Mouse (Mus musculus) testis, adult 2 months (tissue): ENCODE results near the gene Gcsh. TPM values are rescaled to one million over a fixed set of nuclear protein-coding genes. Genes with fewer than 3 reads are reported as not detected.

Experiments used
- H3K27ac ChIP-seq: fragments of 200-500 bp; 2 replicates; pipeline ENCODE4 v1.5.1; 2012; ENCODE audit warnings: low read depth, low read length; ENCODE audit not compliant: control insufficient read depth, insufficient read depth
- H3K27me3 ChIP-seq: fragments of 200-500 bp; 2 replicates; pipeline ENCODE4 v1.6.1; 2012; ENCODE audit warnings: mild to moderate bottlenecking, low read length, moderate library complexity; ENCODE audit not compliant: control insufficient read depth, insufficient read depth
- H3K36me3 ChIP-seq: fragments of 200-500 bp; 2 replicates; pipeline ENCODE4 v1.6.1; 2012; ENCODE audit warnings: mild to moderate bottlenecking, low read length; ENCODE audit not compliant: control insufficient read depth, insufficient read depth
- H3K4me1 ChIP-seq: fragments of 200-500 bp; 2 replicates; pipeline ENCODE4 v1.6.1; 2012; ENCODE audit warnings: low read length; ENCODE audit not compliant: control insufficient read depth, insufficient read depth
- H3K4me3 ChIP-seq: fragments of 200-500 bp; 2 replicates; pipeline ENCODE4 v1.5.1; 2012; ENCODE audit warnings: low read depth, mild to moderate bottlenecking, low read length, moderate library complexity, mixed read lengths; ENCODE audit not compliant: control insufficient read depth
- CTCF ChIP-seq: fragments of 200-500 bp; IDR thresholded peaks from 2 replicates; pipeline ENCODE4 v1.5.1; 2012; ENCODE audit warnings: low read depth, mild to moderate bottlenecking, inconsistent platforms, low read length, moderate library complexity; ENCODE audit not compliant: control insufficient read depth, insufficient read depth, insufficient replicate concordance
- POLR2A ChIP-seq: fragments of 200-500 bp; IDR thresholded peaks from 2 replicates; pipeline ENCODE4 v1.6.1; 2012; ENCODE audit warnings: low read depth, mild to moderate bottlenecking, inconsistent platforms, low read length, moderate library complexity; ENCODE audit not compliant: control insufficient read depth
- polyA plus RNA-seq: library from polyadenylated mRNA; depleted of rRNA; stranded (reverse); fragments of >200 nt; gene quantifications from 2 replicates; pipeline ENCODE4 v1.2.3, GENCODE M21; 2012

The Gcsh gene
- polyA plus RNA-seq, 1 experiment, result 7.3 TPM

DNA sequence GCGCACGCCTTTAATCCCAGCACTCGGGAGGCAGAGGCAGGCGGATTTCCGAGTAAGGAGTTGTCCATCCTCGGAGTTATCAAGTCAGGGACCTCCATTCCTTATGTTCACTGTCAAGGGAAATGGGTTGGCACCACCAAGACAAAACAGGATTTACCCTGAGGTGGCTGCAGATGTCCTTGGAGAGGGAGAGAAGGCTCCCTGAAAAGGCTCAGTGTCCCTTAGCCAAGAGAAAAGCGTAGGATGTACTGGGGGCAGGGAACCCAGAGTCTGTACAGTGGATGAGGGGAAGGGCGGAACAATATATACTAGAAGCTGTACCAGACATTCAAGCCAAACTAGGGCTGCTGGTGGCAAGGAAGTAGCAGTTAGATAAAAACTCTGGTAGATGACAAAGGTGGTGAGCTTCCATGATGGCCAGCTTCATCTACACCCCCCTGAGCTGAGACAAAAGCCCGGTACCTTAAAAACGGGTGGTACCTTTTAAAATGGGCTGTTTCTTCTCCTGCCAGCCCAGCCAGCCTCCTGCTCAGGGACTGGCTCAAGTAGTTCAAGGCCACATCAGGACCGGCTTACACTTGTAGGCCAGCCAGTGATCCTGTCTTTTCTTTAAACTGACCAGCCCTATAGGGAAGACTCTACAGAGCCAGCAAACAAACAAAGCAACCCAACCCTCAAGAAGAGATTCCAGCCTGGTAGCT lies 829 bp upstream of the Gcsh start:
- Histone ChIP-seq H3K4me1 (peaks cover 8% of the 10 kb centered on the region; the same call in 1 of the 2 replicates), H3K27me3 (no peaks in the 10 kb centered on the region), H3K27ac (no peak overlapping the region), H3K4me3 (peak overlapping the region; percentile 45; the same call in 1 of the 2 replicates), H3K36me3 (no peaks in the 10 kb centered on the region)
- TF ChIP-seq CTCF, result no peak
- TF ChIP-seq POLR2A, result no peak

DNA sequence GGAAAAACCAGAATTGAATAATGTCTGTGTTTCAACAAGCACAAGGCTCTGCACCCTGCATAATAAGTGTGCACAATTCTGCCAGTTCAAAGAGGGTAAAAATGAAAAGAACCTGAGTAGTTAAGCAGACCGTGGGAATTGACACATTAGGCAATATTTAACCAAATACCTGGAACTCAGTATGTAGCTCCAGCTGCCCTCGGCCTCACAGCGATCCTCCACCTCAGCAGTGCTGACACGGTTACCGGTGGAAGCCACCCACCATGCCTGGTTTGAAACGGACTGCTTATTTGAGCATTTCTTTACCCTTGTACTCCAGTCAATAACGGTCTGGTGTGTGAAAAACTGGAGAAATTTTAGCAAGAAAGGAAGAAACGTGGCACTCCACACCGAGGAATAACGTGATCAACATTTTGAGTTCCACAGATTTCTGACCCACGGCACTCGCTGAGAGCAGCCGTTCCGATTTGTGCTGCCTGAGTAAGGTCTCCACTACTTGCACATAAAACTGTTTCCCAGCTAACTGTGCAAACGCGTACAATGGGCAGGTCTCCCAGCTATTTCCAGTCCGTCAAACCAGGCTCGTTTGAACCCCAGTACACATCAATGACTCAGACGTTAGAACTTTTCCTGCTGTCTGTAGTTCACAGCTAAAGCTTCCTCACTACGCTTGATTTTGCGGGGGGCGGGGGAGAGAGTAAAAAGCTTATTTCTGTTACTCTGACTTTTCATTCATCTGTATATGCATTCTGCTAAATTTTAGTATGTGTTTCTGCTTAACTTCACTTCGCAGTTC lies 963 bp downstream of the Gcsh start:
- H3K27ac ChIP-seq, result no peak overlapping the region; the same call in 1 of the 2 replicates
- peak overlapping the region; percentile 90 for H3K4me3 ChIP-seq
- no peaks in the 10 kb centered on the region for H3K27me3 ChIP-seq
- TF ChIP-seq POLR2A, result no peak
- no peak for TF ChIP-seq CTCF
- H3K4me1 ChIP-seq, result peaks cover 8% of the 10 kb centered on the region; the same call in 1 of the 2 replicates
- H3K36me3 ChIP-seq, result no peaks in the 10 kb centered on the region

DNA sequence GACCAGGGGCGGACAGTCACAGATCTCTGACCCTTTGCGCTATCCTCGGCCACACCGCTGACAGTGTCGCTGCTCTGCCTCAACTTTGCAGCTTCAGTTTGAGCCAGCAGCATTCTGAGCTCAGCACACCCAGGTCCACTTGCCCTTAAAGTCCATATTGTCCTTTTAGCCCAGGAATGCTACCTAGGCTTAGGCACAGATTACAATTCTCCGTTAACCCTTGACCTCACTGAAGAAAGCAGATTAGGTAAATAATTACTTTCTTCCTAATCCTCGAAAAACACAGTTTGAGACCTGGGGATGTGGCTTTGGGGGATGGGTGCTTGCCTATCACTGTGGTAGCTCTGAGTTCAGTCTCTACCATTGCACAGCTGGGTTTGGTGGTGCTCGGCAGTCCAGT lies 2.1 kb downstream of the Gcsh start:
- Histone ChIP-seq H3K27me3 (no peaks in the 10 kb centered on the region), H3K4me3 (no peak overlapping the region), H3K36me3 (no peaks in the 10 kb centered on the region), H3K27ac (no peak overlapping the region), H3K4me1 (peaks cover 8% of the 10 kb centered on the region; the same call in 1 of the 2 replicates)
- no peak for TF ChIP-seq CTCF
- TF ChIP-seq POLR2A, result no peak

DNA sequence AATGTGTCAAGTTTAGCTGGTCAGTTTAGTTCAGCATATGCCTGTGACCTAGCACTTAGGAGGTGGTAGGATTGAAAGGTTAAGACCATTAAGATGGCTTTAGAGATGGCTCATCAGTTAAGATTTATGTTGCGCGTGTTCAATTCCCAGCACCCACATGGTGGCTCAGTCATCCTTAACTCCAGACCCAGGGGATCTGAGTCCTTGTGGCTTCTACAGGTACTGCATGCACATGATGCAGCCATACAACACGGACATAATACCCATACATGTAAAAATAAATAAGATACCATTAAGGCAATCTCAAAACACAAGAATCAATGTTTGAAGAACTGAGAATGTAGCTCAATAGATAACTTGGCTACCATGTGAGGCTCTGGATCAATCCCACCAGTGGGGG lies 3.5 kb downstream of the Gcsh start:
- no peaks in the 10 kb centered on the region for H3K36me3 ChIP-seq
- TF ChIP-seq POLR2A, result no peak
- TF ChIP-seq CTCF, result no peak

DNA sequence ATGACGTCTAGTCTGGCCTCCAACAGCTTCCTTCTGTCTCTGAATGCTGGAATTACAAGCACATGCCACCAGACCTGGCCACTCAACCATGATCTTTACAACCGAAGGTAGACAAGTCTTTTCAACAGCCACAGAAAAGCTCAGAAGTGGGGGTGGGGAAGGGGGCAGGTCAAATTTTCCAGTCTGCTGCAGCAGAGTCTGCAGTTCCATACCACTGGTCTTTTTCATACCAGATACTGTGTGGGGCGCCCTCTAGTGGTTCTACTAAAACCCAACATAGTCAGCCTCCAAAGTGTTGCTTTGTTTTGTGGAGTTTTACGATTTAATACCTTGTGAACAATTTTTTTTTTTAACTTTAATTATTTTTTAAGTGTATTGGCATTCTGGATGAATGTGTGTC lies 13.2 kb downstream of the Gcsh start:
- Histone ChIP-seq H3K4me3 (peak overlapping the region; percentile 91), H3K27me3 (no peaks in the 10 kb centered on the region)
- TF ChIP-seq CTCF, result 0 out of 2 replicates have a peak, but pooled peaks have one; percentile 7
- TF ChIP-seq POLR2A, result no peak

More for the DNA sequence above, 3.5 kb downstream of the Gcsh start:
- Histone ChIP-seq H3K4me1 (peaks cover 8% of the 10 kb centered on the region; the same call in 1 of the 2 replicates), H3K4me3 (no peak overlapping the region), H3K27ac (no peak overlapping the region), H3K27me3 (no peaks in the 10 kb centered on the region)

DNA sequence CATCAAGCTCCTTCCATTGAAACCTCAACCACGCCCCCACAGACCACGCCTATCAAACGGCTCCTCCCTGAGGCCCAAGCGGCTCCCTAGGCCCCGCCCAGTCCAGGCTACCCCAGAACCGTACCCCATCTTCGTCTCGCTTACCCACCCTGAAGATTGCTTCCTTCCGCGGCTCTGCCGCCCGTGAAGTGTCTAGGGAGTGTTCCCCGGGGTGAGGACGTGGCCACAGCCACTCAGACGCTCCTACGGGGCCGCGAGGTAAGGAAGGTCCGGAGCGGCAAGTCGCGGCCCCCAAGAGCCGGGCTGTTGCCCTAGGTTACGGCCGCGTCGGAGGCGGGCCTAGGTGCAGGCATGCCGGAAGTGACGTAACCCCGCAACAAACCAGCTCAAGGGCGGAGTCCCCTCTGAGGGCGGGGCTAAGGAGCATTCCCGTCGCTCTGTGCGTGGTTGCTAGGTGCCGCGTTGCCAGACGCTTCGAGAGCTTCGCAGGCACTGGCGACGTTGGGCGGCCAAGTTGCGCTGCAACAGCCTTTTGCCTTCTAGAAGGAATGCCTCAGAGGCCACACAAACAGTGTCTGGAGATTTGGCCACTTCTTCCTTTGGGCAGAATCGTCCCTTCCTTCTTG lies 14.6 kb downstream of the Gcsh start, which contains the start of gene 1700030J22Rik:
TSS of gene 1700030J22Rik (minus strand) at position 329 of the 626 bp plus-strand sequence.
- H3K27ac ChIP-seq, result peak within 1 kb of the TSS; percentile 96
- no peaks in the 10 kb centered on the region for H3K27me3 ChIP-seq
- peak within 1 kb of the TSS; percentile 94 for H3K4me3 ChIP-seq
- peaks cover 8% of the 10 kb centered on the region for H3K36me3 ChIP-seq
- TF ChIP-seq POLR2A, result peak; percentile 99
- TF ChIP-seq CTCF, result peak; percentile 31; the same call in 1 of the 2 replicates
- peaks cover 3% of the 10 kb centered on the region for H3K4me1 ChIP-seq

More for the DNA sequence above, 13.2 kb downstream of the Gcsh start:
- peaks cover 8% of the 10 kb centered on the region for H3K36me3 ChIP-seq
- H3K4me1 ChIP-seq, result peaks cover 3% of the 10 kb centered on the region
- H3K27ac ChIP-seq, result peak overlapping the region; percentile 88

DNA sequence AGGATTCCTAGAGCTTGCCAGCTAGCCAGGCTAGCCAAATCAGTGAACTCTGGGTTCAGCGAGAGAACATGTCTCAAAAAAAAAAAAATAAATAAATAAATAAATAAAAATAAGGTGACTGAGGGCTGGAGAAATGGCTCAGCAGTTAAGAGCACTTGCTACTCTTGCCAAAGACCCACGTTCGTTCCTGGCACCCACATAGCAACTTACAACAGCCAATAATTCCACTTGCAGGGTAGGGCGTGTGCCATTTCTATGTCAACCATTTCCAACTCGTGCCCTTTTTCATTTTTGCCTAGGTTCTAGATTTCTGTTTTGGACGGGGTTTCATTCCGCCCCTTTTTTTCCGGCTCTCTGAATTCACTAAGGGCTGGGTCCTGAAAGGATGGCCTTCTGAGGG lies 15.3 kb downstream of the Gcsh start:
- Histone ChIP-seq H3K27ac (peak overlapping the region; percentile 96), H3K4me3 (peak overlapping the region; percentile 94), H3K4me1 (peaks cover 3% of the 10 kb centered on the region), H3K27me3 (no peaks in the 10 kb centered on the region), H3K36me3 (peaks cover 8% of the 10 kb centered on the region)
- TF ChIP-seq CTCF (no peak), POLR2A (no peak)
